Mouse (Mus musculus): ENCODE measurements at regions not wholly inside any gene's neighbourhood (a gene's known extent, or its start where the extent isn't known, plus 50 kb on each side); places are given as distances from the start of the nearest gene placed in this dataset.

DNA sequence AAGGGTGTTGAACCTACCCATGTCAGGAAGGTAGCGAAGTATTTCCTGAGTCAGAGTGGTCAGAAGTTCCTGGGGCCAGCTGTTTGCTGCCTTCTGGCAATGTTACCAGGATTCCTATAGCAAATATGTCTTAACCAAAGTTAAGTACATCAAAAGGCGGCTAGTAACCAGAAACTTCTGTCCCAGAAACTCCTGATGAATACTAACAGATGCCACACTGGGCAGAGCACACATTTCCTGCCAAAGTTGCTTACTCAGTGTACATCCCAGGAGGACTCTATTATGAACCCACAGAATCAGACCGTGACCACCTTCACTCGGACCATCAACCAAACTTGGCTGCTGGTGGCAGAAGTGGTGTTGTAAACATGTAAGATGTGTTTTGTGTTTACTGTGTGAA is 575.3 kb downstream of the Hdgfl1 start:
- Histone ChIP-seq H3K27ac (ENCODE audit: control insufficient read depth, low read depth, low read length) (no peak overlapping the region), H3K9me3 (replicated peaks; ENCODE audit: insufficient read depth, low read length) (no peaks in the 10 kb centered on the region), H3K4me3 (ENCODE audit: control insufficient read depth in 1 of 2, insufficient read depth in 1 of 2, low read depth in 2 of 2, low read length in 2 of 2) (no peak overlapping the region), H3K4me1 (ENCODE audit: control insufficient read depth in 1 of 2, insufficient read depth in 2 of 2, low read length in 2 of 2) (no peaks in the 10 kb centered on the region), H3K36me3 (ENCODE audit: control insufficient read depth in 1 of 2, insufficient read depth in 2 of 2, low read length in 2 of 2) (no peaks in the 10 kb centered on the region), H3K9ac (ENCODE audit: control insufficient read depth, low read depth, low read length, poor library complexity, severe bottlenecking) (no peak overlapping the region), H3K79me2 (ENCODE audit: control insufficient read depth, insufficient read depth, low read length, poor library complexity) (no peaks in the 10 kb centered on the region), H3K27me3 (ENCODE audit: control insufficient read depth in 1 of 2, insufficient read depth in 2 of 2, low read length in 2 of 2) (no peaks in the 10 kb centered on the region)
- TF ChIP-seq TCF12 (IDR thresholded peaks at IDR 0.05; ENCODE audit: low read depth, low read length), result no peak
- no peak for TF ChIP-seq TBP (IDR thresholded peaks at IDR 0.05; ENCODE audit: low read depth, low read length)
- TF ChIP-seq POLR2AphosphoS5 (IDR thresholded peaks at IDR 0.05; ENCODE audit: borderline replicate concordance, low read depth, low read length), result no peak
- TF ChIP-seq POLR2AphosphoS2 (IDR thresholded peaks at IDR 0.05; ENCODE audit: low read length), result no peak
- TF ChIP-seq RCOR1 (IDR thresholded peaks at IDR 0.05; ENCODE audit: low read depth, low read length), result no peak
- TF ChIP-seq MAFK (IDR thresholded peaks at IDR 0.05; ENCODE audit: borderline replicate concordance, low read depth, low read length), result no peak
- no peak for DNase-seq (ENCODE audit: low read depth, low spot score)

DNA sequence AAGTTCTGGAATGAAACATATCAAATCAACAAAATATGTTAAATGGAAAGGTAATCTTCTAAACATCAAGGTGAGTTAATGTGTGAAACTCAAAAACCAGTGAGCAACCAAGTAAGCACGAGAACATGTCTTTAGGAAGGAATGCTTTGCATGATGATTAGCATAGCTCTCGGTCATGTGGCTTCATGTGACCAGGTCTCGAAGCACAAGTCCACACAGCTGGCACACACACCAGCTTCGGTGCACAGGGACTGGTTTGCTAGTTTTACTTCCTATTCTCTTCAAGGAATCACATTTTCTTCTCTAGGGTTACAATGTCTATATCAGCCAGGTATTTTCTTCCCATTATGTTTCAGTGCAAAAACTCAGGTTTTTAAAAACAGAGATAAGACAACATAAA is 586.1 kb downstream of the Hdgfl1 start:
- no peak overlapping the region for H3K4me3 ChIP-seq (ENCODE audit: control insufficient read depth in 1 of 2, insufficient read depth in 1 of 2, low read depth in 2 of 2, low read length in 2 of 2)
- no peaks in the 10 kb centered on the region for H3K4me1 ChIP-seq (ENCODE audit: control insufficient read depth in 1 of 2, insufficient read depth in 2 of 2, low read length in 2 of 2)
- no peaks in the 10 kb centered on the region for H3K27me3 ChIP-seq (ENCODE audit: control insufficient read depth in 1 of 2, insufficient read depth in 2 of 2, low read length in 2 of 2)
- no peaks in the 10 kb centered on the region for H3K9me3 ChIP-seq (replicated peaks; ENCODE audit: insufficient read depth, low read length)
- DNase-seq (ENCODE audit: low read depth, low spot score), result no peak
- H3K79me2 ChIP-seq (ENCODE audit: control insufficient read depth, insufficient read depth, low read length, poor library complexity), result no peaks in the 10 kb centered on the region
- H3K36me3 ChIP-seq (ENCODE audit: control insufficient read depth in 1 of 2, insufficient read depth in 2 of 2, low read length in 2 of 2), result no peaks in the 10 kb centered on the region
- no peak overlapping the region for H3K27ac ChIP-seq (ENCODE audit: control insufficient read depth, low read depth, low read length)
- no peak for TF ChIP-seq JUND (IDR thresholded peaks at IDR 0.05; ENCODE audit: low read depth, low read length)
- TF ChIP-seq GATA1 (IDR thresholded peaks at IDR 0.05; ENCODE audit: low read depth, low read length), result no peak
- TF ChIP-seq MYB (IDR thresholded peaks at IDR 0.05; ENCODE audit: low read depth, low read length), result no peak
- TF ChIP-seq POLR2A (IDR thresholded peaks at IDR 0.05; ENCODE audit: control insufficient read depth in 1 of 2, insufficient read depth in 1 of 2, low read depth in 1 of 2, low read length in 2 of 2, poor library complexity in 1 of 2), result no peak
- no peak for TF ChIP-seq UBTF (IDR thresholded peaks at IDR 0.05; ENCODE audit: borderline replicate concordance, insufficient read depth, low read depth, low read length)
- TF ChIP-seq TBP (IDR thresholded peaks at IDR 0.05; ENCODE audit: low read depth, low read length), result no peak
- TF ChIP-seq ETS1 (IDR thresholded peaks at IDR 0.05; ENCODE audit: low read depth, low read length), result no peak
- TF ChIP-seq MEF2A (IDR thresholded peaks at IDR 0.05; ENCODE audit: extremely low read depth, insufficient replicate concordance, low read depth, low read length, poor library complexity, severe bottlenecking), result no peak
- no peak for TF ChIP-seq USF2 (IDR thresholded peaks at IDR 0.05; ENCODE audit: borderline replicate concordance in 1 of 2, insufficient read depth in 1 of 2, low read depth in 1 of 2, low read length in 2 of 2)
- TF ChIP-seq SMC3 (IDR thresholded peaks at IDR 0.05; ENCODE audit: low read depth, low read length), result no peak
- TF ChIP-seq SIN3A (IDR thresholded peaks at IDR 0.05; ENCODE audit: low read length), result no peak
- no peak for TF ChIP-seq CHD1 (IDR thresholded peaks at IDR 0.05; ENCODE audit: low read depth, low read length)
- no peak for TF ChIP-seq NELFE (IDR thresholded peaks at IDR 0.05; ENCODE audit: low read depth, low read length)
- TF ChIP-seq MAFK (IDR thresholded peaks at IDR 0.05; ENCODE audit: borderline replicate concordance, low read depth, low read length), result no peak
- TF ChIP-seq MXI1 (IDR thresholded peaks at IDR 0.05; ENCODE audit: low read depth, low read length), result no peak
- TF ChIP-seq POLR2AphosphoS5 (IDR thresholded peaks at IDR 0.05; ENCODE audit: borderline replicate concordance, low read depth, low read length), result no peak
- TF ChIP-seq BHLHE40 (IDR thresholded peaks at IDR 0.05; ENCODE audit: borderline replicate concordance, low read depth, low read length), result no peak
- TF ChIP-seq MAX (IDR thresholded peaks at IDR 0.05; ENCODE audit: low read length), result no peak
- TF ChIP-seq GABPA (IDR thresholded peaks at IDR 0.05; ENCODE audit: low read depth, low read length), result no peak
- no peak for TF ChIP-seq TAL1 (IDR thresholded peaks at IDR 0.05; ENCODE audit: low read length)
- H3K9ac ChIP-seq (ENCODE audit: control insufficient read depth, low read depth, low read length, poor library complexity, severe bottlenecking), result no peak overlapping the region

All from MEL (cell line).